Mouse (Mus musculus) adrenal gland, adult 8-10 months (tissue): ENCODE results near the gene Serinc3. TPM values are rescaled to one million over a fixed set of nuclear protein-coding genes. Genes with fewer than 3 reads are reported as not detected.

Experiments
- DNase-seq: peaks from one replicate; pipeline ENCODE4 v3.0.0; 2022
- total RNA-seq, 4 experiments: library from RNA; stranded (reverse); gene quantifications; 2 replicates each; pipeline ENCODE4 v1.2.4; 2022

Serinc3 gene
- total RNA-seq, 4 experiments from 2014 or later = 566 to 814 (median 738) TPM

DNA sequence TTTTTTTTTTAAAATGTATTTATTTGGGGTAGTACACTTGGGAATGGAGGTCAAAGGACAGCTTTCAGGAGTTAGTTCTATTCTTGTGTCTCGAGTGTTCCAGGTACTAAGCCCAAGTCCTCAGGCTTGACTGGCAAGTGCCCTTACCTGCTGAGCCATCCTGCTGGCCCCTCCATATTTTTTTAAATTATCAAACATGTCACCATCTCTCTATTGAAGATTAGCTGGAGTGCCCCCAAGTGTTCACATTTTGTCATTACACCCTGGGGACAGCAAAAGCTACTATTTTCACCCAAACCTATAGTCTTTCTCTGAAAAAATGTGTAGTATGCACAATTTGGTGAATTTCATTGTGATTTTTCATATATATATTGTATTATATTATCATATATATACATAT, 52.8 kb downstream of the Serinc3 start:
- DNase-seq = no peak

DNA sequence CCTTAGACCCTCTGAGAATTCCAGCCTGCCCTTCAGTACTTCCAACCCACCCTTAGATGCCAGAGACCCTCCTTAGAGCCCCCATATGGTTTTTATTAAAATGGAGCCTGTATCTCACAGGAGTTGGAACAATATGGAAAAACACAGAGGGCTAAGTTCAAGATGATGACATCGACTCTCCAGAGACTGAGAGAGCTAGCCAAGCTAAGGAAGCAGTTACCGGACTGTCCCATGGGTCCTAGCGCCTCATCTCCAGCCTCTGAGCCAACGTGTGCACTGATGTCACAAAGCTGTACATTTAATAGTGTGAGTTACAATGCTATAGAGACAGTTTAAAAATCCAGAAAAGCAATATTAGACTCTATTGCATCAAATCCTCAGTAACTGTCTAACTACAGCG, 53.9 kb downstream of the Serinc3 start:
- no peak for DNase-seq

DNA sequence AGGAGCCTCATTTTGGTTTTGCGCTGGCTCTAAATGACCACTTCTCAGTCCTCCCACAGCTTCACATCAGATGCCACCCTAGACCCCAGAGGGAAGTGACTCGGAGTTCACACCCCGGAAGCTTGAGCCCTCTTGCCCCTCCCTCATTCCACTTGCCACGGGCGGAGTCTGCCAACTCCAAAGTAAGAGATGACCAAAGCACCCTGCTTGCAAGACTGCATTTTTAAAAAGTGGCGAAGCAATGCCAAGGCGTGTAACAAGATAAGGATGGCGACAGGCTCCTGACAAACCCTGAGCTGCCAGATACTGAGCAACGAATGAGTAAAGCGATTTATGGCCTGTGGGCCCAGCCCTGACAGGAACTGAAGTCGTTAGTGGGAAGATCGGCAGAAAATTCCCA, 54.7 kb downstream of the Serinc3 start:
- no peak for DNase-seq

DNA sequence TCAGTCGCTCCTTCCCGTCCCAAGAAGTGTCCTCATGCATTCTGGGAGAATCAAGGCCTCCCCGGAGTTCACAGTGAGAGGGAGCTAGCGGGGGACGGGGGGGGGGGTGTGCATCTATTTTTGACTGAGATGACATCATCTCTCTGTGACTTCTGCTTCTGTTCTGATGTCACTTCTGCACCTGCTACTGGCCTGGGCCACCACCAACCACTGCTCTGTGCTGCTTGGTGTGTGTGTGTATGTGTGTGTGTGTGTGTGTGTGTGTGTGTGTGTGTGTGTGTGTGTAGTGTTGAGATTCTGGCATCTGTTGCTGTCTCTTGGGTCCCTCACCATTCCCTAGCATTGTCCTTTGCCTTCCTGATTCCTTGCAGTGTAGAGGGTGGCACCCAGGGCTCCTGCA, 57.4 kb downstream of the Serinc3 start:
- DNase-seq = no peak

DNA sequence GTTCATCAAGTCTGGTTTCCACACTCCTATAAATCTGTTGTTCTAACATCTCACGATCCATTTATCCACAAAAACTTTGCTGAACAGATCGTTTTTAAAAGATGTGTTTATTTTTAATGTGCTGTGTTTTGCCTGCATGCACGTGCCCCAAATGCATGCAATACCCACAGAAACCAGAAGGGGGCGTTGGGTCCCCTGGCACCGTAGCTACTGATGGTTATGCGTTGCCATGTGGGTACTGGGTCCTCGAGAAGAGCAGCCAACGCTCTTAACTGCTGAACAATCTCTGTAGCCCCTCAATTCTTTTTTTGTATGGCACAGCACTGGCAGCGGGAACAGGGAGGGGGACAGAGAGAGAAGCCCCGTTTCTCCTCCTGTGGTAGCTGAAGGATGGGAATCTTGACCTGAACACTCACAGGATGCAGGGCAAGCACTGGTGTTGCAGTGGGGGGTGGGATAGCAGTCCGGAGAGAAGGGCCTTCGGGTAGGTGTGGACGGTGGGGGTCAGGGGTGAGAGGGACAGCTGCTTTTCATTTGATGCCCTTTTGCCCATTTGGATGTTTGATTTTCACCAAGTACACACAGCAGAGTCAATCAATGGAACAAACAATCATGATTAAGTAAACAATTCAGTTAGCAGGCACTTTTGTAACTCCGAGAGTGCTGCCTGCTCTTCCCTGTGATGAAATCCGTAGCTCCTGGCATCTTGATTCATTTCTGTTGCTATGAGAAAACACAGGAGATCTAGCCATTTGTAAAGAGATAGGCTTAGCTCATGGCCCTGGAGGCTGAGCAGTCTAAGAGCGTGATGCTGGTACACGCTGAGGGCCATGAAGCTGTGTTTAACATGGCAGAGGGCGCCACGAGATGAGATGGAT, 58.3 kb downstream of the Serinc3 start:
- DNase-seq = no peak

DNA sequence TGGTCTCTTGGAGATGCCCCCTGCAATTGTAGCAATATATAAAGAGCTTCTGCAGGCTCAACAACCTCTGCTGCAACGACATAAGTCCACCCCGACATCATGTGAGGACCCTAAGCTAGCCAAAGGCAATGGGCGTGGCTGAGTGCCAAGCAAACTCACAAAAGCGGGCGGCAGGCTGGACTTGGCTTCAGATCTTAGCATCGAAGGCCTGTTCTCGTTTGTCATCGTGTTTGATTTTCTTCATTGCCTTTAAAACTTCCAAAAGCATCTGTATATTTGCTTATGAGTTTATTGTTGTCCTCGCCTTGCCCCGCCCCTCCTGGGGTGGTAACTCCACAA, 60.9 kb downstream of the Serinc3 start:
- no peak for DNase-seq

DNA sequence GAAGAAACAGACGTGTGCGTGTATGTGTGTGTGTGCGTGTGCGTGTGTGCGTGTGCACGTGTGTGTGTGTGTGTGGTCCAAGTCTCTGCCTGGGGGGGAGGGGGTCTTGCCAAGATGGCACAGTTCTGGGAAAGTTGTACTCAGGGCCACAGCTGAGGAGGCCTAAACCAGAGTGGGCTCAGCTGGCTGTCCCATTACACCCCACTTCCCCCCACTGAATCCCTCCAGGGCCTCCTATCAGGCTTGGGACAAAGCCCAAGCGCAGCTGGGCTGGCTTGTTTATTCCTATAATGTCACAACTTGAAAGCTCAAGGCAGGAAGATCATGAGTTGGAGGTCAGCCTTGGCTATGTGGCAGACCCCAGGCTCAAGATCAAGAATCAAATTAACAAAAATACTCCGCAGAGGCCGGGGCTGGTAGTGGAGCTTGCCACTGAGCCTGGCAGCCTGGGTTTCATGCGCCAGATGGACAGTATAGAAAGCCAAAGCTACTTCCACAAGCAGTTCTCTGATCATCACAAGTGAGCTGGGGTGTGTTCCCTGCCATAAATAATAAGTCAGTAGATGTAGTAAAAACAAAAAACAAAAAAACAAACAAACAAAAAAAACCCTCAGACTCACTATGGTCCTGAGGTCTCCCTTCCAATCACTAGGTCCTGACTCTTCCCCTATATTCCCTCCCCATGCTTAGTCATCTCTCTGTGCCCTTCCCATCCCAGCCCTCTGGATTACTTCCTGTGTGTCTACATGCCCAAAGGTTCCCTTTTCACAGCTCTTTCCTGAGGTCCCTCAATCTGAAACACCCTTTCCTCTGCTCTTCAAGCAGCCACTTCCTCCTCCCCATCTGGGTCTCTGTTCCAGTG, 61.5 kb downstream of the Serinc3 start:
- DNase-seq = no peak

DNA sequence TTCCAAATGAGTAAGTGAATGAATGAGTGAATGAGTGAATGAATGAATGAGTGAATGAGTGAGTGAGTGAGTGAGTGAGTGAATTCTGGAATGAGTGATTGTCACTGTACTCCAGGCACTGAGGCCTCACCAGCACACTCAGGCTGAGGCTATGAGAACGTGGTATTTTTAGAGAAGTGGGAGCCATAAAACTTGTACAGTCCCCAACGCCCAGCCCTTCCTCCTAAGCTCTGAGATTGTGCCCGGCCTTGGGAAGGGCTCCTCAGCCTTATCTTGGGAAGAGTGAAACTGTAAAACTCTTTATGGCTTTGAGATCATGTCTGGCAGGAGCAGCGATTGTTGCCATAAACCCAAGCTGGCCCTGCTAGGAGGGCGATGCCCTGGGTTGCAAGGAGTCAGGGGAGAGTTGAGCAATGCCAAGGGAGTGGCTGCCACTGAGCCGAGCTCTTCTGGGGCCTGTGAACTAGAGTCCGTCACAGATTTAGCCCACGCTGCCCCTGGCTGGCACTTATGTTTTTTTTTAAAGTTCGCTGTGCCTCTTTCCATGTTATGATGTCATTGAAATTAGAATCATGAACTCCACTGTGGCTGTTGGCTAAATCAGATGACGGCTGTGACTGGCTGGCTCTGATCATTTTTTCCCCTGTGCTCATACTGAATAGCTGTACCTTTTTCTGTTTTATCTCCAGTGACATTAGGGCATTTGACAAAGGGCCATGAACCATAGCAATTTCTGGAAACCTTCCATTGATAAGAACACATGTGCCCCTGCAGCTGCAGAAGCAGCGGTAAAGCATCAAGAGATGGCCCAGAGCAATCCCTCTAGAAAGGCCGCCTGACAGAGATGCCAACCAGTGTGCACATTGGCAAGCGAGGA, 64.6 kb downstream of the Serinc3 start:
- DNase-seq = no peak

DNA sequence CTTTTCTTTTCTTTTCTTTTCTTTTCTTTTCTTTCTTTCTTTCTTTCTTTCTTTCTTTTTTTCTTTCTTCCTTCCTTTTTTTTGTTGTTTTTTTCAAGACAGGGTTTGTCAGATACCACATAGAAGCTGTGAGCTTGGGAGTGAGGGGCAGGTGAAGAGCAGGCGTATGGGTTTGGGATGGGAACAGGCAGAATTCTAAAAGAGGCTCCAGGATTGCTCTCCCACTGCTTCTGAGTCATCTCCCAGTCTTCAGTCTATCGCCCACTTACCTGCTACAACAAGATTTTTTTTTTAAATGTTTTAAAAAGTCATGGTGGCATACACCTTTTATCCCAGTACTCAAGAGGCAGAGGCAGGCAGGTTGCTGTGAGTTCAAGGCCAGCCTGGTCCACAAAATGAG, 66.9 kb downstream of the Serinc3 start:
- no peak for DNase-seq

DNA sequence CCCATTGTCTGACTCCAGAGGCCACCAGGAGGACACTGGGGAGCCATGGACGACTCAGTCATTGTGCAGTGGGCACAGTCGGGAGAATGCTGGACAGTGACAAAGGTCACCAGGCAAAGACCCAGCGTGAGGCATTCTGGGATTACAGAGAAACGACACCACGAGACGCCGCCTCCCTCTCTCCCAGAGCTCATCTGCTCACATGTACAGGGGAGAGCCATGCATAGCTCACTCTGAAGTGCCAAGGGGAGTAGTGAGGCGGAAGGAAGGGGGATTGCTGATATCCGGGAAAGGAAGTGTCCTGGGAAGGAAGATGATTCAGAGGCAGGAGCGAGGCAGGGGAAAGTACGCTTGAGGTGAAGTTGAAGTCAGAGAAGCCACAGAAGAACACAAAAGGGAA, 69.7 kb downstream of the Serinc3 start:
- DNase-seq = no peak

DNA sequence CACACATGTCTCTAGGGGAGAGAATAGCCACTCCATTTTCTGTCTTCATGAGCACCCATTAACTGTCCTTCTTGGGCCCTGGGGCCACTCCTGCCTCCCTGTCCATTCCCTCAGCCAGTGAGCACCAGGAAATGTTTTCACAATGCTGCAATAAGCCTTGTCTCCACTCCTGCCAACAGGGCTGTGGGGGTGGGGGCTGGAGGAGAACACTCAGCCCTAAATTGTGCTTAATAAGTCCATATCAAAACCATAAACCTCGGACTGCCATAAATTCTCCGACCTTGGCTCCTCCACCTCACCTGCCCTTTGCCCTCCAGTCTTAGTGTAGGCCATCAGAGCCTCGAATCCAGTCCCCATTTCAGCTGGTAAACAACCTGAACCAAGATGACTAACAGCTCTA, 70.6 kb downstream of the Serinc3 start:
- DNase-seq = no peak

Other genes starting within 250 kb of the Serinc3 start
- gene Jph2, start 247.1 kb downstream of the Serinc3 start, total RNA-seq = 1 to 10 TPM; 3.7 to 7.1 (median 5.7) TPM
- gene Oser1, start 220.4 kb downstream of the Serinc3 start, total RNA-seq = 10 to 100 TPM; 33.2 to 39.2 (median 38.5) TPM
- 1 to 10 TPM; 4.7 to 5.8 (median 4.8) TPM for gene Gdap1l1, start 206.7 kb downstream of the Serinc3 start, total RNA-seq
- gene Fitm2, start 172.5 kb downstream of the Serinc3 start, total RNA-seq = 100 to 1,000 TPM in 1 of 4 experiments, 10 to 100 TPM in 3; 81.0 to 128 (median 92.8) TPM
- gene R3hdml, start 152.8 kb downstream of the Serinc3 start, total RNA-seq = not detected
- gene Hnf4a, start 138.3 kb downstream of the Serinc3 start, total RNA-seq = under 1 TPM in 2 of 4 experiments, not detected in 2; 0.06 to 0.16 TPM
- 10 to 100 TPM; 26.8 to 38.6 (median 31.5) TPM for gene Ttpal, start 42.8 kb downstream of the Serinc3 start, total RNA-seq
- gene Pkig, start 13.3 kb upstream of the Serinc3 start, total RNA-seq = 10 to 100 TPM; 37.6 to 60.4 (median 57.4) TPM
- gene Ada, start 105.1 kb upstream of the Serinc3 start, total RNA-seq = 1 to 10 TPM; 3.3 to 6.1 (median 5.3) TPM
- gene Ccn5, start 175.7 kb upstream of the Serinc3 start, total RNA-seq = 1 to 10 TPM in 1 of 4 experiments, under 1 TPM in 3; 0.38 to 1.7 (median 0.50) TPM
- gene Kcnk15, start 208.5 kb upstream of the Serinc3 start, total RNA-seq = not detected